Mouse (Mus musculus) heart, adult 2 months (tissue): Measurements from ENCODE around the gene Clps.

Experiments
- CTCF ChIP-seq: fragments of 200-600 bp; IDR thresholded peaks from 2 replicates; pipeline ENCODE4 v1.8.1; 2022; ENCODE audit warnings: antibody characterized with exemption, mild to moderate bottlenecking, moderate library complexity
- POLR2A ChIP-seq: fragments of 200-500 bp; IDR thresholded peaks from 2 replicates; pipeline ENCODE4 v1.6.1; 2011; ENCODE audit warnings: mild to moderate bottlenecking, low read depth, low read length, control low read depth; ENCODE audit not compliant: insufficient read depth

DNA sequence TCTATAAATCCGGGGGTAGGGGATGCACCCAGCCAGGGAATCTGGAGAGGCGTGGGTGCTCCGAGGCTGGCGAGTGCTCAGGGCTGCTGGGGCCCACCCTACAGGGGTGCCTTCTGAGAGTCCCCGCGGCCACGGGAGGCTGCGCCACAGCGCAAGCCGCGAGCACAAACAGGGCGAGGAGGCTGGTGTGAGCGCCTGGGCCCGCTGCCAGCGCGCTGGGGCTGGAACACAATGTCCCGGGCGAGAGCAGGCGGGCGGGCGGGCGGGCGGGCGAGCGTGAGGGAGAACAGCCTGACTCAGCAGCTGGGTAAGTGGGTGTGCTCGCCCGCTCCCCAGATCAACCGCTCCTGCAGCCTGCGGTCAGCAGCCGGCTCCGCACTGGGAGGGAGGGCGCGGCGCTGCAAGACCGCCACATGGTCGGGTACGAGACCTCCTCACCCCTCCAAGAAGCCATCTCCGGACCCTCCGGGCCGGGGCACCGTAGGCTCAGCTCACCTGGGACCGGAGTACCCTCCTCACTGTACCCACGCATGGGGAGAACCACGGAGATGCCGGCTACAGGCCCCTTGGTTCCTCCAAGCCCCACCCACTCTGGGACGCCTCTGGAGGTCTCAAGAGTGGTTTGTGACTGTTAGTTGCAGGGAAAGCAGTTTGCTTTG, 42.5 kb downstream of the Clps start:
- TF ChIP-seq CTCF (no peak), POLR2A (0 out of 2 replicates have a peak, but pooled peaks have one; percentile 45)
